Mouse (Mus musculus): ENCODE measurements around the gene Ccdc43.
A peak's percentile ranks its signal among the peaks of the same experiment; 100 is the strongest.

Ccdc43 gene

DNA sequence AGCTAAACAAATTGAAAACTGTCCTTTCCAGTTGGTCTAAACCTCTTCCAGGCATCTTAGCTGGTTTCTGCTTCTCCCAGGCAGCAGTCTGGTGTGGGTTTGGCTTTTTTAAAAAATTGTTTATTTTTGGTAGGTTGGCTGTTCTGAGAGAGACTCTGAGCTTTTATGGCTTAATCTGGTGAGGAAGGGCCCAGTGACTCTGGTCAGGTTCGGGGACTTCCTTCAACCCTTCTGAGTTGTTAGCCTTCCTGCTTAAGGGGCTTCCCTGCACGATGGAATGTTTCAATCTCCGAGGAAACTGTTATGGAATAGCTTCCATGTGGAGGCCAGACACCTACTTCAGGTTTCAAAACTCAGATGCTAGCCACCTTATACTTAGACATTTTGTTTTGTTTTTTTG is 34.2 kb downstream of the Ccdc43 start, which contains the start of gene Meioc:
TSS of gene Meioc (plus strand) at position 301 of the 400 bp plus-strand sequence.
- no peak for DNase-seq

DNA sequence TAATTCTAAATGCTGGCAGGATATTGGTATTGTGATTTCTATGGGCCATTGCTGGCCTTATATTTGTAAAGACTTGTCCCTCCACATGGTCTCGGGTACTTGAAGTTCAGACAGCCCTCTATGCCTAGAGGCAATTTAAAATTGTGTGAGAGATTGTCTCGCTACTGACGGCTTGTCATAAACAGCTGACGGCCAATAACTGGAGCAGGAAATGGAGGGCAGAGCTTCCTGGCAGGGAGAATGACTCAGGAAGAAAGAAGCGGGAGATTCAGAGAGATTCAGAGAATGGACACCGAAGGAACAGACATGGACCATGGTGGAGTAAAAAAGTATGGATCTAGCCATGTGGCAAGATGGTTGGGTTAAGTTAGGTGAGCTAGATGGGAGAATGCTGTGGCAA is 40.7 kb downstream of the Ccdc43 start:
- no peak for DNase-seq

- no peak for DNase-seq
Observed at GRCm38 (mm10) chr11:102656326-102656926, 41.2 kb downstream of the Ccdc43 start.

GRCm38 (mm10) chr11:102655888-102656287 is 41.7 kb downstream of the Ccdc43 start:
- DNase-seq: no peak

- no peak for DNase-seq
Observed at GRCm38 (mm10) chr11:102652844-102653243, 44.7 kb downstream of the Ccdc43 start.

GRCm38 (mm10) chr11:102651381-102651780 is 46.2 kb downstream of the Ccdc43 start:
- DNase-seq: peak; percentile 32

GRCm38 (mm10) chr11:102647885-102648284 is 49.7 kb downstream of the Ccdc43 start:
- no peak for DNase-seq

- no peak for DNase-seq
Observed at GRCm38 (mm10) chr11:102646226-102646625, 51.4 kb downstream of the Ccdc43 start.

GRCm38 (mm10) chr11:102643891-102644382 is 53.6 kb downstream of the Ccdc43 start:
- DNase-seq: no peak

DNA sequence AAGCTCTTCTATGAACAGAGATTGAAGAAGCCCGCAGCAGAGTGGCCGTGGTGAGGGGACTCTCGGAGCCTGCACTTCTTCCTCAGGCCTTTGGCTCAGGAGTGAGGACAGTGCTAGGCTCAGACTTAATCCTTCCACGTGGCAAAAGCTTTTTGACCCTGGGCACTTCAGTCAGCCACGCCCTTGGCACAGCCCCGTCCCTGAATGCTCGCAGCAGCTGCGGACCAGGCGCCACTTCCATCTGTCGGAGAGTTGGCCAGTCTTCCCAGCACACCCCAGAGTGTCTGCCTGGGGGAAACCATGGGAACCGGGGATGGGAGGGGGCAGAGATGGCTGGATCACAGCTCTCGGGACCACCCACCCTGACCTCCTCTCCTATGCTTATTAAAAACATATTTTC is 60.7 kb downstream of the Ccdc43 start:
- no peak for DNase-seq
